Mouse (Mus musculus): Measurements from ENCODE around the gene Ndufs4. TPM values are rescaled to one million over a fixed set of nuclear protein-coding genes. Genes with fewer than 3 reads are reported as not detected.

The Ndufs4 gene
- 312 and 315 TPM in 2 replicates for polyA plus RNA-seq (2015; fragmentation: Nextera tagmentation; extraction: Ambion mirVana)

DNA sequence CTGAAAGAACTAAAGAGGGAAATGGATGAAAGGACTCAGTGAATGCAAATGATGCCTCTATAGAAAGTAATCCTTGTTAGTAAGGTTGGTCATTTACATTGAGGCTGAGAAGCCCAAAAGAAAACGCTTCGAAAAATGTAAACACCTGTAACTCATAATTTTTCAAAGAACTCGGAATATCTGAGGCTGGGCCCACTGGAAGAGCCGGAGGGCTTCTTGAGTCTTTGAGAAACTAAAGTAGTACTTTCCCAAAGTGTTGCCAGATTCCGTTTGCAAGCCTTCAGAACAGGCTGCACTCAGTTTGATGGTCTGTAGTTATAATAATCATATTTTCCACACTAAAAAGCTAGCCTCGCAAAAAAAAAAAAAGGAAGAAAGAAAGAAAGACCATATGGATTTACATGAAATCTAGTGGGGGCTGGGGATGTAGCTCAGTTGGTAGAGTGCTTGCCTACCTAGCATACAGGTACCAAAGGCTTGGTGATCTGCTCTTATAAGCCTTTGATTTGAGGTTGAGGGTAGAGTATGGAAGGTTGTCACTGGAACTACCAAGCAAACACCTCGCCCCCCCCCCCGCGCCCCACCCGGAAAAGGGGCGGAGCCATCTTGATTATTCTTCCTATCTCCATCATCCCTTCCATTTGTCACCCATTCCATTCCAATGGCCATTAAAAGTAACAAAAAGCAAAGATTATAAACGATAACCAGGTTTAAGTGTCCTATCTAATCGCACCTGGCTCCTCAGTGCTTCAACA is at the start of gene Ndufs4:
Gene Ndufs4 (minus strand): TSS at position 48 of the 755 bp plus-strand sequence.
- H3K4me1 ChIP-seq (replicated peaks) = peaks cover 7% of the 10 kb centered on the region; the same call in 1 of the 2 replicates
- peak within 1 kb of the TSS; percentile 65 for H3K4me2 ChIP-seq (replicated peaks)
- ATAC-seq = 0 out of 2 replicates have a peak, but pooled peaks have one; percentile 24

DNA sequence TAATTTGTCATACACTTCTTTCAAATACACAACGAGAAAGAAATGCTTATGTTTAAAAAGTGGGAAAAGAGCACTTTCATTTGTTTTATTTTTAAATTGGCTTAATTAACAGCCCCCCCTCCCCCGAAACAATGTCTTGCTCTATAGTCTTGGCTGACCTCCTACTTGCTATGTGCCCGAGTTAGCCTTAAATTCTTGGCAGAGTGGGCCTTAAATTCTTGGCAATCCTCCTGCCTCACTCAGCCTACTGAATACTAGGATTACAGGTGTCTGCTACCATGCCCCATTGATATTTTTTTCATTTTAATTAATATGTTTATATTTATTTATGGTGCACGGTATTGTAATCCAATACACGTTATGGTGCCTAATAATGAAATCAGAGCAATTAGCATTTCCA is 44.4 kb upstream of the Ndufs4 start:
- Histone ChIP-seq H3K4me2 (replicated peaks) (no peak overlapping the region), H3K4me3 (replicated peaks) (no peak overlapping the region), H3K36me3 (no peaks in the 10 kb centered on the region), H3K9me3 (no peaks in the 10 kb centered on the region), H3K4me1 (replicated peaks) (no peaks in the 10 kb centered on the region), H3K27me3 (replicated peaks) (no peaks in the 10 kb centered on the region), H3K9ac (no peak overlapping the region), H3K27ac (no peak overlapping the region)
- WGBS = 75% methylated on average over 5 of the region's 5 CpGs
- no peak for ATAC-seq

More for the DNA sequence above, at the start of gene Ndufs4:
- Histone ChIP-seq H3K9me3 (no peaks in the 10 kb centered on the region), H3K36me3 (no peaks in the 10 kb centered on the region), H3K4me3 (replicated peaks) (peak within 1 kb of the TSS; percentile 84), H3K27ac (peak within 1 kb of the TSS; percentile 72), H3K27me3 (replicated peaks) (no peaks in the 10 kb centered on the region), H3K9ac (peak within 1 kb of the TSS; percentile 78)
- WGBS = 36% methylated on average over 13 of the region's 13 CpGs

DNA sequence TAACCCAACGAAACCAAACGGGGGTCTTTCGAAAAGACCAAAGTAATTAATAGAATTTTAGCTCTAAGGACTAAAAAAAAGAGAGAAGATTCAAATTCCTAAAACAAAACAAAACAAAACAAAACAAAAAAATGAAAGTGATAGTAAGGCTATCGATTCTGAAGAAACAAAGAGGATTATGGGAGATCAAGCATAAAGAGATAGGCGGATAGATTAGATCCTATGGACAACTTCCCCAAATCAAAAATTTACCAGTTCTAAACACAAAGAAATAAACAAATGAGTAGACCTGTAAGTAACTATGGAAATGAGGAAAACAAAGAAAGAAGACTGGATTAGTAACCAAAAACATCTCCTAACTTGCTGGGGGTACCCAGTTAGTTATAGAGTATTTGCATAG is 37.2 kb upstream of the Ndufs4 start:
- H3K36me3 ChIP-seq = no peaks in the 10 kb centered on the region
- 96% methylated on average over 5 of the region's 5 CpGs for WGBS
- H3K27ac ChIP-seq = no peak overlapping the region
- no peak overlapping the region for H3K4me3 ChIP-seq (replicated peaks)
- H3K27me3 ChIP-seq (replicated peaks) = no peaks in the 10 kb centered on the region
- H3K4me1 ChIP-seq (replicated peaks) = no peaks in the 10 kb centered on the region
- H3K4me2 ChIP-seq (replicated peaks) = no peak overlapping the region
- no peaks in the 10 kb centered on the region for H3K9me3 ChIP-seq
- no peak overlapping the region for H3K9ac ChIP-seq
- no peak for ATAC-seq

DNA sequence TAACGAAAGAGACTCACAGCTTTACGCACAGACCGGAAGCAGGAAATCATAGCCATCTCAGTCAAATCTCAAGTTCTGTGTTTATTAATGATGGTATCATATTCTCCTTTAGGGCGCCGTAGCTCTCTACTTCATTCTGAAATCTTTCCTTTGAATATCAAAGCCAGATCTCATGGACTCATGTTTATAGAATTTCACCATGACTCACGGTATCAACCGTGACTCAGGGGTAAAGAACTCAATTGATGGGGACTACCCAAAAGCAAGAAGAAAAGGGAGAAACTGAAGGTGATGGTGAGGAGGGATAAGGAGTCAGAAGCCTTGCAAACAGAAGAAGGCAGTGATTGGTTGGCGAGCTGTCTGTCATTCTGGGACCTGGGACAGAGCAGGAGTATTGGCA is 32.2 kb upstream of the Ndufs4 start:
- 80% methylated on average over 8 of the region's 8 CpGs for WGBS
- Histone ChIP-seq H3K36me3 (no peaks in the 10 kb centered on the region), H3K9me3 (no peaks in the 10 kb centered on the region), H3K4me3 (replicated peaks) (no peak overlapping the region), H3K4me1 (replicated peaks) (no peaks in the 10 kb centered on the region), H3K27ac (no peak overlapping the region), H3K9ac (no peak overlapping the region), H3K4me2 (replicated peaks) (no peak overlapping the region), H3K27me3 (replicated peaks) (no peaks in the 10 kb centered on the region)
- ATAC-seq = no peak

DNA sequence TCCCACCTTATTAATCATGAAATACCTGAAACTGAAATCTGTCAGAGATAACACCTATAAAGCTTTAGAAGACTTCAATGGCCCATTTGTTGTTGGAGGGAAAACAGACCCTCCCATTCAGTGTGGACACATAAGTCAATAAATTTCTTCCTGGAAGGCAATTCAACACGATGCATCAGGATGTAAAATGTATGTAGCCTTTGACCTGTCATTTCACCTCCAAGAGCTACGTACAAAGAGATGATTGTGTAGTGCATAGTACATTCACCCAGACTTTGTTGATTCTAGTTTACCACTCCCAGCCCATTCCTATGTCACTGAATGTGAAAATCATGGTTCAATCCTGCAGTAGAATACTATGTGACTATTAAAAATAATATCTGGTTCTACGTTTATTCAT is 31.3 kb upstream of the Ndufs4 start:
- peak; percentile 90 for ATAC-seq
- WGBS = 56% methylated on average over 3 of the region's 3 CpGs
- no peaks in the 10 kb centered on the region for H3K36me3 ChIP-seq

DNA sequence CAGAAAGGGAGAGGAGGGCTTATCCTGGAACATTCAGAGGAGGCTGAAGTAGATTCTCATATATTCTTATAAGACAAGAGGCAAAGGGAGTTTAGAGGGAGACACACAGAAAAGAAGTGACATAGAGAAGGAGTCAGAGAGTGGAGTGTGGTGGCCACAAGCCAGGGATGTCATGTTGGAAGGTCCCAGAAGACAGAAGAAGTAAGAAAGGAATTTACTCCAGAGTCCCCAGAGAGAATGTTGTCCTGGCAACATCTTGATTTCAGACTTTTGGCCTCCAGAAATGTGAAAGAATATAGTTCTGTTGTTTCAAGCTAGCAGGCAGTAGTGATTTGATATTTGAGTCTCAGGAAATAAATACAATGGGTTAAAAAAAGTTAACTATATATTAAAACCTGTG is 24.3 kb upstream of the Ndufs4 start:
- no peaks in the 10 kb centered on the region for H3K9me3 ChIP-seq
- H3K27me3 ChIP-seq (replicated peaks) = no peaks in the 10 kb centered on the region
- H3K36me3 ChIP-seq = no peaks in the 10 kb centered on the region
- no peaks in the 10 kb centered on the region for H3K4me1 ChIP-seq (replicated peaks)
- H3K4me2 ChIP-seq (replicated peaks) = no peak overlapping the region
- no peak overlapping the region for H3K27ac ChIP-seq
- ATAC-seq = no peak
- no peak overlapping the region for H3K9ac ChIP-seq
- no peak overlapping the region for H3K4me3 ChIP-seq (replicated peaks)

More for the DNA sequence above, 31.3 kb upstream of the Ndufs4 start:
- Histone ChIP-seq H3K4me1 (replicated peaks) (no peaks in the 10 kb centered on the region), H3K4me3 (replicated peaks) (no peak overlapping the region), H3K27ac (no peak overlapping the region), H3K27me3 (replicated peaks) (no peaks in the 10 kb centered on the region), H3K4me2 (replicated peaks) (no peak overlapping the region), H3K9me3 (no peaks in the 10 kb centered on the region), H3K9ac (no peak overlapping the region)

DNA sequence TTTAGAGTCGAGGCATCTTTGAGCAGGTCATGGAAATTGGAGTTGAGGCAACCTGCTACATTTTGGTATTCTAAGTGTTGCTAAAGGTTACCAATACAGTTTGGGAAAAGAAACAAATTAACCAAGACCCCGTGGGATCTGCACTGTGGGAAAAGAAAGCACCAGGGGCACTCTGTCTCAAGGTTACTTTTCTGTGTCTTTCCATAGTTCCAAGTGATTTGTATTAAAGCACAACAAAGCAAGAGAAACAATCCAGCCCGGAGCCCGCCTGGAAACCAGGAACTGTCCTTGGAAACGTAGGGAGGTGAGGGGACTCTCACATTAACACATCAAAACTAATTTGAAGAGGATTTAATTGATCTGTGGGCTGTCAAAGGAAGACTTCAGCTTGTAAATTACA is 18.8 kb upstream of the Ndufs4 start:
- no peak overlapping the region for H3K4me2 ChIP-seq (replicated peaks)
- ATAC-seq = no peak
- no peaks in the 10 kb centered on the region for H3K9me3 ChIP-seq
- no peak overlapping the region for H3K4me3 ChIP-seq (replicated peaks)
- no peak overlapping the region for H3K9ac ChIP-seq
- 22% methylated on average over 5 of the region's 5 CpGs for WGBS
- no peak overlapping the region for H3K27ac ChIP-seq
- H3K4me1 ChIP-seq (replicated peaks) = no peaks in the 10 kb centered on the region
- no peaks in the 10 kb centered on the region for H3K36me3 ChIP-seq
- H3K27me3 ChIP-seq (replicated peaks) = no peaks in the 10 kb centered on the region

DNA sequence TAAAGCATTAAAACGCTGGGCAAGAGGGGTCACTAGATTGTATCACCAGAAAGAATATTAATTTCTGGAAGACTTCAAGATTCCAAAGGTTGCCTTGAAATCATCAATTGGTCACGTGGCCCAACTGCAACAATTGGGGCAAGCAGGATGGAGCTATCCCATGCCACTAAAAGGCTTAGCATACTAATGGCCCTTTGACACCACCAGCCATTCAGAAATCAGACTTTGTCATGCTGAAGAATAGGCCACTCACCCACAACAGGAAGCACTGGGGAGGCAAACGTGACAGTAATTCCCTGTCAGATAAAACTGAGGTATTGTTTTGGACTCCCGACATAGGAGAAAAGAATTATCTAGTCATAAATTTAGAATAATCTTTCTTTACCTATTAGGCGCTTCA is 18.4 kb upstream of the Ndufs4 start:
- no peak overlapping the region for H3K27ac ChIP-seq
- H3K27me3 ChIP-seq (replicated peaks) = no peaks in the 10 kb centered on the region
- no peak overlapping the region for H3K9ac ChIP-seq
- no peaks in the 10 kb centered on the region for H3K4me1 ChIP-seq (replicated peaks)
- no peak for ATAC-seq
- 30% methylated on average over 5 of the region's 5 CpGs for WGBS
- H3K4me3 ChIP-seq (replicated peaks) = no peak overlapping the region
- H3K36me3 ChIP-seq = no peaks in the 10 kb centered on the region
- no peak overlapping the region for H3K4me2 ChIP-seq (replicated peaks)
- H3K9me3 ChIP-seq = no peaks in the 10 kb centered on the region

DNA sequence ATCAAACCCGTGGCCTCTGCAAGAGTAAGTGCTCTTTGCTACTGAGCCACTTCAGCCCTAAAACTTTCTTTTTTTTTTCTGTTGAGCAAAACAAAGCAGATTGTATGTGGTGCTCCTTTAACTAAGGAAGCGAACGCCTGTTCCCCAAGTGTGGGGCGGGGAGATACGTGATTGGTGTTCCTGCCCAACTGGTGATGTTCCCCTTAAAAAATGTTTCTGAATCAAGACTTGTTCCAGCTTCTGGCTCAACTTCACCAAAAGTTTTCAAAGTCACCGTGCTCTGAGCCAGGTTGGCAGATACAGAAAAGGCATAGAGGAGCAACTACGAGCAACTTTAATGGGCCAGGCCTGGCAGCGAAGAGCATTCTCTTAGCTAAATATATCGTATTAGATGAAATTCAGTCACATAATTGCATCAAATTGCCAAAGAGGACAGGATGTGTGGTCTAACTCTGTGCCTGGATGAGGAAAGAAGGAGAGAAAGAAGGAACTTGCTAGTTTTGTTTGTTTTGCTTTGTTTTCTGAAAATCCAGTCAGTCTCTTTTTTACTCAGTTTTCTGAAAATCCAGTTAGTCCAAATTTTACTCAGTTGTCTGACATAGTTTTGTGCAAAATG is 17.1 kb upstream of the Ndufs4 start:
- no peak for ATAC-seq
- Histone ChIP-seq H3K27me3 (replicated peaks) (no peaks in the 10 kb centered on the region), H3K4me2 (replicated peaks) (no peak overlapping the region), H3K4me1 (replicated peaks) (no peaks in the 10 kb centered on the region), H3K4me3 (replicated peaks) (no peak overlapping the region), H3K9me3 (no peaks in the 10 kb centered on the region), H3K9ac (no peak overlapping the region), H3K27ac (no peak overlapping the region), H3K36me3 (no peaks in the 10 kb centered on the region)
- WGBS = 85% methylated on average over 9 of the region's 9 CpGs

DNA sequence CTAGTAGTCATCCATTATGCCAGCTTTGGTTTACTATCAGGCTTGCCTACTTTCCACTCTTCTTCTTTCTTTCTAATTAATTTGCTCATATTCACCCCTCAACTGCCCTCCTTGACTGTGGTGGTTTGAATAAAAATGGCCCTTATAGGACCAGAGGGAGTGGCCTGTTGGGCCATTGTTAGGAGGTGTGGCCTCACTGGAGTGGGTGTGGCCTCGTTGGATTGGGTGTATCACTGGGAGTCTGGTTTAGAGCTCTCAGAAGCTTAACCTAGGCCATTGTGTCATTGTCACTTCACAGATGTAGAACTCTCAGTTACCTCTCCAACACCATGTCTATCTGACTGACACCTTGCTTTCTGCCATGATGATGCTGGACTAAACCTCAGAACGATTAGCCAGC is 10.8 kb upstream of the Ndufs4 start:
- no peak for ATAC-seq
- Histone ChIP-seq H3K4me1 (replicated peaks) (no peaks in the 10 kb centered on the region), H3K27ac (no peak overlapping the region), H3K9ac (no peak overlapping the region), H3K27me3 (replicated peaks) (no peaks in the 10 kb centered on the region), H3K9me3 (no peaks in the 10 kb centered on the region), H3K36me3 (no peaks in the 10 kb centered on the region), H3K4me2 (replicated peaks) (no peak overlapping the region), H3K4me3 (replicated peaks) (no peak overlapping the region)
- WGBS = 77% methylated on average over 2 of the region's 2 CpGs

DNA sequence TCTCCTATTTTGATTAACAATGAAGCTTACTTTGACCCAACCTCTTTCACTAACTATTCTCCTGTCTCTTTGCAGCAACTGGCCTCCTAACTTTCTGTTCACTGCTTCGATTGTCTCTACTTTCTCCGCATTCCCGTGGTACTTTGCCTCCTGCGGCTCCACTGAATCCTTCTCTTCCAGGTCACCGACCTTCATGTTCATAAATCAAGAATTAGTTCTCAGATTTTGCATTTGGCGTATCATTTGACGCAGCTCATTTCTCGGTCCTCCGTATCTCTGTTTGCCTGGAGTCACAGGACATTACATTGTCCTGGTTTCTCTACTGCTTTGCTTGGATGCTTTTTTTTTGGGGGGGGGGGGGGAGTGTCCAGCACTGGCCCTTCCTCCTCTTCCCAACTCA is 9.2 kb upstream of the Ndufs4 start:
- no peak for ATAC-seq
- H3K27me3 ChIP-seq (replicated peaks) = no peaks in the 10 kb centered on the region

DNA sequence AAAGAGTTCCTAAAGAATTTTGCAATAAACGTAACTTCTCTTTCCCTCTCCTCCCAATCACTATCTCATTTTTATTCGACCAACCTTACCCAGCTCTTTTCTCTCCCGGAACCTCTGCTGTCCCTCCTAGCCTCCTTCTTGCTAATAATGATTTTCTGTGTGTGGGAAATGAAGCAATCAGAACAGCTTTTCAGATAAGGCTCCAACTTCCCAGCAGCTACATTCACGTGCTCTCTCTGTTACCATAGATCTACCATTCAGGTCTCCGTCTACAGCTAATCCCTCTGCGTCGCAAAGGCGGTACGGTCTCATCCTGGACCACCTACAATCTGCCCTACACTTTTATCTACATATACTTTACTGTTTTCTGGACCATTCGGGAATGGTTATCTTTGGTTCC is 8.8 kb upstream of the Ndufs4 start:
- H3K4me2 ChIP-seq (replicated peaks) = no peak overlapping the region; the same call in 1 of the 2 replicates
- no peak overlapping the region for H3K9ac ChIP-seq
- 66% methylated on average over 10 of the region's 10 CpGs for WGBS
- H3K27me3 ChIP-seq (replicated peaks) = no peaks in the 10 kb centered on the region
- no peak overlapping the region for H3K27ac ChIP-seq
- no peak overlapping the region for H3K4me3 ChIP-seq (replicated peaks)
- no peaks in the 10 kb centered on the region for H3K4me1 ChIP-seq (replicated peaks)
- ATAC-seq = peak; percentile 76
- H3K36me3 ChIP-seq = no peaks in the 10 kb centered on the region
- no peaks in the 10 kb centered on the region for H3K9me3 ChIP-seq

More for the DNA sequence above, 9.2 kb upstream of the Ndufs4 start:
- H3K4me3 ChIP-seq (replicated peaks) = no peak overlapping the region
- WGBS = 76% methylated on average over 9 of the region's 9 CpGs
- H3K9me3 ChIP-seq = no peaks in the 10 kb centered on the region
- no peaks in the 10 kb centered on the region for H3K4me1 ChIP-seq (replicated peaks)
- no peaks in the 10 kb centered on the region for H3K36me3 ChIP-seq
- H3K27ac ChIP-seq = no peak overlapping the region
- H3K4me2 ChIP-seq (replicated peaks) = no peak overlapping the region; the same call in 1 of the 2 replicates
- H3K9ac ChIP-seq = no peak overlapping the region

DNA sequence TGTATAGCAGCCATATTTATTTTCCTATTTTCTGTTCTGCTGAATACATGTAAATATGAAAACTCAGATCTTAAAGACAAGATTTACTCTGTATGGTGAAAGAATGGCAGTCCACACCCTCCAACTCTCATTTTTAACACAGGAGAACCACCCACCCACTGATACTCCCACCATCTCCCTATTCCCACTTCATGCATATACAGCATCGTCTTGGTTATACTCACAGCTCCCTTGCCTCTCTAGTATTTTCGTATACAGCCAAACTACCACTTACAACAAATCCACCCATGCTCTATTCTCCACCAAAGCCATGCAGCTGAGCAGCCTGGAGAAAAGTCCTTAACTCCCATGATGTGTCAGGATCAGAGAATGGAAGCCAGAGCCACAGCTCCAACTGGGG is 6.7 kb upstream of the Ndufs4 start:
- H3K9me3 ChIP-seq = no peaks in the 10 kb centered on the region
- H3K4me2 ChIP-seq (replicated peaks) = no peak overlapping the region
- no peak overlapping the region for H3K9ac ChIP-seq
- H3K27me3 ChIP-seq (replicated peaks) = no peaks in the 10 kb centered on the region
- no peaks in the 10 kb centered on the region for H3K4me1 ChIP-seq (replicated peaks)
- no peak for ATAC-seq
- 89% methylated on average over 2 of the region's 2 CpGs for WGBS
- no peak overlapping the region for H3K4me3 ChIP-seq (replicated peaks)
- no peaks in the 10 kb centered on the region for H3K36me3 ChIP-seq
- no peak overlapping the region for H3K27ac ChIP-seq

Measured in intestine, embryonic 15.5 days (tissue).